Mouse (Mus musculus): ENCODE measurements around the gene Olfr668. TPM values are rescaled to one million over a fixed set of nuclear protein-coding genes. Genes with fewer than 3 reads are reported as not detected.

Olfr668 gene
- polyA plus RNA-seq (2012; rRNA removed): not detected in 2 replicates

GRCm38 (mm10) chr7:104927957-104928356 is at the start of gene Olfr668:
Olfr668 (minus strand) TSS chr7:104928057.

GRCm38 (mm10) chr7:104962520-104962919 is 34.7 kb upstream of the Olfr668 start, which contains the start of gene Olfr670:
Olfr670 (minus strand) TSS chr7:104962620.

GRCm38 (mm10) chr7:104933940-104934339 is 6.1 kb upstream of the Olfr668 start, which contains the start of gene Olfr669:
Olfr669 (plus strand) TSS chr7:104934240.

GRCm38 (mm10) chr7:104921382-104921781 is 6.5 kb downstream of the Olfr668 start, which contains the start of gene Olfr667:
Olfr667 (minus strand) TSS chr7:104921482.

GRCm38 (mm10) chr7:104895852-104896251 is 32.0 kb downstream of the Olfr668 start, which contains the start of gene Olfr666:
Olfr666 (minus strand) TSS chr7:104895952.

GRCm38 (mm10) chr7:104877731-104878130 is 50.1 kb downstream of the Olfr668 start, which contains the start of gene Olfr665:
Olfr665 (plus strand) TSS chr7:104878031.

Other genes starting within 250 kb of the Olfr668 start
- not detected in 2 replicates for gene Olfr661, start 241.6 kb downstream of the Olfr668 start, polyA plus RNA-seq (2012; rRNA removed)
- not detected in 2 replicates for gene Usp17le, start 150.6 kb downstream of the Olfr668 start, polyA plus RNA-seq (2012; rRNA removed)
- gene Usp17lb, start 85.5 kb downstream of the Olfr668 start, polyA plus RNA-seq (2012; rRNA removed): not detected in 2 replicates
- not detected in 2 replicates for gene Usp17la, start 71.0 kb downstream of the Olfr668 start, polyA plus RNA-seq (2012; rRNA removed)
- gene Olfr665, start 50.0 kb downstream of the Olfr668 start, polyA plus RNA-seq (2012; rRNA removed): not detected in 2 replicates
- not detected in 2 replicates for gene Olfr666, start 32.1 kb downstream of the Olfr668 start, polyA plus RNA-seq (2012; rRNA removed)
- not detected in 2 replicates for gene Olfr667, start 6.6 kb downstream of the Olfr668 start, polyA plus RNA-seq (2012; rRNA removed)
- not detected in 2 replicates for gene Olfr669, start 6.2 kb upstream of the Olfr668 start, polyA plus RNA-seq (2012; rRNA removed)
- not detected in 2 replicates for gene Olfr670, start 34.6 kb upstream of the Olfr668 start, polyA plus RNA-seq (2012; rRNA removed)
- gene Olfr671, start 51.1 kb upstream of the Olfr668 start, polyA plus RNA-seq (2012; rRNA removed): not detected in 2 replicates
- not detected in 2 replicates for gene Olfr672, start 74.0 kb upstream of the Olfr668 start, polyA plus RNA-seq (2012; rRNA removed)
- gene Olfr675, start 100.4 kb upstream of the Olfr668 start, polyA plus RNA-seq (2012; rRNA removed): not detected in 2 replicates
- gene Olfr676, start 104.6 kb upstream of the Olfr668 start, polyA plus RNA-seq (2012; rRNA removed): not detected in 2 replicates
- gene Olfr677, start 123.3 kb upstream of the Olfr668 start, polyA plus RNA-seq (2012; rRNA removed): not detected in 2 replicates
- not detected in 2 replicates for gene Olfr678, start 136.4 kb upstream of the Olfr668 start, polyA plus RNA-seq (2012; rRNA removed)
- gene Olfr679, start 153.1 kb upstream of the Olfr668 start, polyA plus RNA-seq (2012; rRNA removed): not detected in 2 replicates
- not detected in 2 replicates for gene Olfr680-ps1, start 164.8 kb upstream of the Olfr668 start, polyA plus RNA-seq (2012; rRNA removed)
- not detected in 2 replicates for gene Olfr681, start 188.8 kb upstream of the Olfr668 start, polyA plus RNA-seq (2012; rRNA removed)
- not detected in 2 replicates for gene Olfr683, start 219.0 kb upstream of the Olfr668 start, polyA plus RNA-seq (2012; rRNA removed)
- gene Olfr684, start 235.6 kb upstream of the Olfr668 start, polyA plus RNA-seq (2012; rRNA removed): not detected in 2 replicates

Data from liver, embryonic 14 days (tissue).